Mouse (Mus musculus) limb, embryonic 13.5 days (tissue): Measurements from ENCODE around the gene Gpn2. TPM values are rescaled to one million over a fixed set of nuclear protein-coding genes. Genes with fewer than 3 reads are reported as not detected.

Experiments used
- ATAC-seq: fragments of 200-750 bp; cut with Nextera tagmentation; 2 replicates; pipeline ENCODE4 v1.8.0; 2017; ENCODE audit warnings: low read depth, moderate number of reproducible peaks, moderate TSS enrichment; ENCODE audit not compliant: low FRiP score
- H3K27ac ChIP-seq: fragments of 300-500 bp; sonication (generic); 2 replicates; pipeline ENCODE4 v1.5.1; 2015; ENCODE audit warnings: inconsistent platforms, mild to moderate bottlenecking, moderate library complexity
- H3K27me3 ChIP-seq: fragments of 300-500 bp; sonication (generic); 2 replicates; pipeline ENCODE4 v1.6.1; 2015; ENCODE audit warnings: mild to moderate bottlenecking, inconsistent platforms
- H3K36me3 ChIP-seq: fragments of 300-500 bp; sonication (generic); 2 replicates; pipeline ENCODE4 v1.6.1; 2015; ENCODE audit warnings: inconsistent platforms, mild to moderate bottlenecking, moderate library complexity
- H3K4me1 ChIP-seq: fragments of 300-500 bp; sonication (generic); 2 replicates; pipeline ENCODE4 v1.6.1; 2015; ENCODE audit warnings: inconsistent platforms
- H3K4me2 ChIP-seq: fragments of 300-500 bp; sonication (generic); replicated peaks from 2 replicates; pipeline ENCODE4 v1.6.1; 2015; ENCODE audit warnings: inconsistent platforms, mild to moderate bottlenecking, moderate library complexity
- H3K4me3 ChIP-seq: fragments of 300-500 bp; sonication (generic); 2 replicates; pipeline ENCODE4 v1.5.1; 2015; ENCODE audit warnings: moderate library complexity, mild to moderate bottlenecking, inconsistent platforms
- H3K9ac ChIP-seq: fragments of 300-500 bp; sonication (generic); 2 replicates; pipeline ENCODE4 v1.6.1; 2015; ENCODE audit warnings: mild to moderate bottlenecking, inconsistent platforms
- H3K9me3 ChIP-seq: fragments of 300-500 bp; sonication (generic); 2 replicates; pipeline ENCODE4 v1.6.1; 2016; ENCODE audit warnings: inconsistent platforms
- WGBS: fragments of 180-500 bp; shearing (Covaris S2); methylation state at CpG from one replicate; pipeline ENCODE4 v1.1.7; 2015; 5-methylcytosine and 5-hydroxymethylcytosine counted together
- polyA plus RNA-seq: library from polyadenylated mRNA; unstranded; fragments of >200 nt; fragmentation: Nextera tagmentation; extraction: Ambion mirVana; gene quantifications from 2 replicates; pipeline ENCODE4 v1.2.1, GENCODE M21; 2015

The Gpn2 gene
- polyA plus RNA-seq, 1 experiment from 2014 or later = 18.0 TPM

GRCm38 (mm10) chr4:133627039-133627438 lies 42.9 kb downstream of the Gpn2 start:
- Histone ChIP-seq H3K27ac (no peak overlapping the region), H3K9me3 (no peaks in the 10 kb centered on the region), H3K27me3 (no peaks in the 10 kb centered on the region), H3K9ac (no peak overlapping the region), H3K36me3 (peaks cover 45% of the 10 kb centered on the region), H3K4me1 (peaks cover 17% of the 10 kb centered on the region), H3K4me2 (no peak overlapping the region), H3K4me3 (no peak overlapping the region)
- WGBS = 94% methylated on average over 14 of the region's 14 CpGs
- ATAC-seq = no peak

DNA sequence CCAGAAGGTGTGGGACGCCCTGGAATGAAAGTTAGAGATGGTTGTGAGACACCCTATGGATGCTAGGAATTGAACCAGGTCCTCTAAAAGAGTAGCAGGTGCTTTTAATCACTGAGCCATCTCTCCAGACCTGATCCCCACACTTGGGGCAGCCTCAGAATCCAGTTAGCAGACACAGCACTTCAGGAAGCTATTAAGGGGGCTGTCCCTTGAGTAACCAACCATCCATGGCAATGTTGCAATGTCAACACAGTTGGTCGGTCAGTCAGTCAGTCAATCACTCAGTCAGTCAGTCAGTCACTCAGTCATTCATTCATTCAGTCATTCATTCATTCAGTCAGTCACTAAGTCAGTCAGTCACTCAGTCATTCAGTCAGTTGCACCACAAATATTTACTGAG lies 44.4 kb downstream of the Gpn2 start:
- WGBS = 80% methylated on average over 2 of the region's 2 CpGs
- Histone ChIP-seq H3K9me3 (no peaks in the 10 kb centered on the region), H3K9ac (no peak overlapping the region), H3K27ac (no peak overlapping the region), H3K36me3 (peaks cover 37% of the 10 kb centered on the region), H3K4me3 (no peak overlapping the region), H3K4me2 (no peak overlapping the region), H3K4me1 (peaks cover 23% of the 10 kb centered on the region), H3K27me3 (no peaks in the 10 kb centered on the region)
- ATAC-seq = no peak

DNA sequence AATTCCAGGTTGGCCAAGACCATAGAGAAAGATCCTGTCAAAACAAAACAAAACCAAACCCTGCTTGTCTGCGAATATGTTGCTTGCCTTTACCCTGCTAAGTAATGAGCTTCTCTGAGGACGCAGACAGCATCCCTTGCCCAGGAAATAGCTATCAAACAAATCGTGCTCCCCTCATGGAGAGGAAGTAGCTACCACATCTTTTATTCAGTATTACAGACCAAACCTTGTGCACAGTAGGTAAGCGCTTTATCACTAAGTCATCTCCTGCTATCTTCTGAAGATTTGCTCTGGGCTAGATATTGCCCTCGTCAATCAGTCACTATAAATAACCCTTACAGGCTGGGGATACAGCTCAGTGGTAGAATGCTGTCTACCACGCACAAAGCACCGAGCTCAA lies 45.0 kb downstream of the Gpn2 start:
- WGBS = 85% methylated on average over 7 of the region's 7 CpGs

GRCm38 (mm10) chr4:133630326-133630920 lies 46.3 kb downstream of the Gpn2 start:
- no peak overlapping the region for H3K27ac ChIP-seq
- no peaks in the 10 kb centered on the region for H3K27me3 ChIP-seq
- H3K4me3 ChIP-seq = no peak overlapping the region
- H3K4me1 ChIP-seq = peaks cover 27% of the 10 kb centered on the region
- H3K36me3 ChIP-seq = peaks cover 19% of the 10 kb centered on the region
- no peak for ATAC-seq
- H3K9me3 ChIP-seq = no peaks in the 10 kb centered on the region
- 90% methylated on average over 8 of the region's 8 CpGs for WGBS
- peak overlapping the region; percentile 25; the same call in 1 of the 2 replicates for H3K9ac ChIP-seq
- H3K4me2 ChIP-seq = no peak overlapping the region

More for the DNA sequence above, 45.0 kb downstream of the Gpn2 start:
- no peaks in the 10 kb centered on the region for H3K27me3 ChIP-seq
- no peak overlapping the region for H3K9ac ChIP-seq
- H3K36me3 ChIP-seq = peaks cover 31% of the 10 kb centered on the region
- H3K27ac ChIP-seq = no peak overlapping the region
- H3K4me1 ChIP-seq = peaks cover 27% of the 10 kb centered on the region
- no peaks in the 10 kb centered on the region for H3K9me3 ChIP-seq
- H3K4me3 ChIP-seq = no peak overlapping the region
- no peak for ATAC-seq
- H3K4me2 ChIP-seq = no peak overlapping the region

DNA sequence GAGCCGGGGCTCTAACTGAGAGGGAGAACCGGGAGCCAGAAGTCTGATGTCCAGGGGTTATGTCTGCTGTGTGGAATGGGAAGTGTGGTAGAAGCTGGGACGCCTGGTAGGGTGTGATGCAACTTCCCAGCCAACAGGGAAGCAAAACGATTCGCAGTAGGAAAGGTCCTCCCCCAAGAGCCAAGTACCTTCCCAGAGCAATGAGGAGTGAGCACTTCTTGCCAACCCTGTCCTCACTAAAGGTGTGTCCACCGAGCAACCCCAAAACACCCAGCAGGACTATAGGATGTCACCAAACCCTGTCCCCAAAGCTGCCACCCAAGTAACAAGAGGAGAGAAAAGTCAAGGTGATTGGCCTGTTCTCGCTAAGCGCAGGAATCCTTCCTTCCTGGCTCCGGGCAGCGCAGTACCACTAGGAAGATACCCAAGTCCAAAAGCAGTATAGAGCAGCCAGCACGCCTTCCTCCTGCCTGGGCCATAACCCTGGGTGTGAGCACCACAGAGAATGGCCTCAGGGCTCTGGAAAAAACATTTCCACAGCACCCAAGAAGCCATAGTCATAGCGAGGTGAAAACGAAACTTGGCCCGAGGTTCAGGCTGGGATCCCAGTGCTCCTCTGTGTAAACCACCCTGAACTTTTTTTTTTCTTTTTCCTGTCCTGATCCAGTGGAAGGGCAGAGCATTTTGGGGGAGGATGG lies 47.1 kb downstream of the Gpn2 start:
- 78% methylated on average over 14 of the region's 14 CpGs for WGBS
- 0 out of 2 replicates have a peak overlapping the region, but pooled peaks have one; percentile 25 for H3K9ac ChIP-seq
- peaks cover 27% of the 10 kb centered on the region for H3K4me1 ChIP-seq
- peaks cover 11% of the 10 kb centered on the region for H3K36me3 ChIP-seq
- no peak overlapping the region for H3K4me3 ChIP-seq
- H3K27ac ChIP-seq = no peak overlapping the region
- peak overlapping the region; percentile 90 for H3K4me2 ChIP-seq
- ATAC-seq = no peak
- H3K9me3 ChIP-seq = no peaks in the 10 kb centered on the region
- no peaks in the 10 kb centered on the region for H3K27me3 ChIP-seq

DNA sequence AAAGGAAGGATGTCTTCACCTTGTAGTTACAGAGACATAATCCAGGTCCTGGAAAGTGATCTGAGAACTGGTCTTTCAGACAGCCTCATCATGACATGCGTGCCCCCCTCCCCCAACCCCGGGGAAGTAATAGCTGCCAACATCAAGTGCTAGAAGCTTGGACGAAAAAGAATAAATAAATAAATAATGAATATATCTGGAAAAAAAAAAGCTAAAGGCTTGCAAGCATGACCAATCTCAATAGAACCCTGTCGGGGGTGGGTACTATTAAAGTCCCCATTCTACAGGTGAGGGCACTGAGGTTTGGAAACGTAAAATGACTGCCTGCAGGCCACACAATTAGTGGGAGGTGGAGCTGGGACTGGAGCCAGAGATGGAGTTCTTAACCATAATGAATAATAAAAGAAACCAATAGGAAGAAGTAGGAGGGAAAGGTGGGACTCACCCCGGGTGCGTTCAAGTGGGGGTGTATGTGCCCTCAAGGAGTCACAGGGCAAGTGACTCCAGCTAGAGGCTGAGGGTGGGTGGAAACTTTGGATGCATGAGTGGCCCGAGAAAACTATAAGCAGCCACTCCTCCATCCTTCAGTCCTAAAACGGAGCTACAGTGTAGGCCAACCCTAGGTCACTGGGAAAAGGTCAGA lies 47.7 kb downstream of the Gpn2 start:
- no peak for ATAC-seq
- H3K36me3 ChIP-seq = peaks cover 4% of the 10 kb centered on the region
- H3K4me1 ChIP-seq = peaks cover 27% of the 10 kb centered on the region
- no peaks in the 10 kb centered on the region for H3K9me3 ChIP-seq
- peak overlapping the region; percentile 17; the same call in 1 of the 2 replicates for H3K27ac ChIP-seq
- no peaks in the 10 kb centered on the region for H3K27me3 ChIP-seq
- H3K4me3 ChIP-seq = peak overlapping the region; percentile 83
- H3K4me2 ChIP-seq = peak overlapping the region; percentile 90
- H3K9ac ChIP-seq = peak overlapping the region; percentile 93
- 43% methylated on average over 9 of the region's 9 CpGs for WGBS

- Histone ChIP-seq H3K27me3 (no peaks in the 10 kb centered on the region), H3K9me3 (no peaks in the 10 kb centered on the region), H3K4me2 (peak overlapping the region; percentile 90), H3K9ac (peak overlapping the region; percentile 93), H3K36me3 (no peaks in the 10 kb centered on the region; the same call in 1 of the 2 replicates), H3K4me1 (peaks cover 27% of the 10 kb centered on the region), H3K27ac (peak overlapping the region; percentile 67; the same call in 1 of the 2 replicates), H3K4me3 (peak overlapping the region; percentile 83)
- peak; percentile 49 for ATAC-seq
- WGBS = 1% methylated on average over 56 of the region's 69 CpGs
Observed at GRCm38 (mm10) chr4:133632483-133633327, 48.5 kb downstream of the Gpn2 start.

DNA sequence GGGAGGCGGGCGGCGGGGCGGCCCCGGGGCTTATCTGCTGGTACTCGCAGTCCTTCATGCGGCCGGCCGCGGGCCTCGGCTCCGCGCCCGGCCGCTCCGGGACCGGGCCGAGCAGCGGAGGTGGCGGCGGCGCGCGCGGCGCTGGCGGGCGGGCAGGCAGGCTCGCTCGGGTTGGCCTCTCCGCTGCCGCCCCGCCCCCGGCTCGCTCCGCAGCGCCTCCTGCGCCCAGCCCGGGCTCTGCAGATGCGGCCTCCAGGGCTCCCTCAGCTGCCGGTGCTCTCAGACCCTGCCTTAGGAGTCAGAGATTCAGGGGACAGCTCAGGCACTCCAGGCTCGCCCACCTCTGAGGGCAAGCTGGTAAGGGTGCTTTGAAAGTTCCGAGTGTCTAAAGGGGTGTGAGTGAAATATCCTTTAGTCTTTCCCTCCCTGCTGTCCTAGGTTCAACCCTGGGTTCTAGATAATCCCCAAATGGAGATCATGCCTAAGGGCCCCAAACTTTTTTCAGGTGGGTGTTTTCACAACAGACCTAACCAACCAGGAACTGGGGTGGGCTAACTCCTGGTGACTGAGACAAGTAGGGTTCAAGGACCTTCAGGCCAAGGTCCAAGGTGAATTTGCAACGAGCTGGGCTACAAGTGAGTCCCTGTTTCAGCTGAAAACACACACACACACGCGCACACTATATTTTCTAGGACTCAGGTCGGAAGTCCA lies 49.3 kb downstream of the Gpn2 start:
- Histone ChIP-seq H3K27ac (peak overlapping the region; percentile 67; the same call in 1 of the 2 replicates), H3K4me2 (peak overlapping the region; percentile 90), H3K4me3 (peak overlapping the region; percentile 83), H3K36me3 (no peaks in the 10 kb centered on the region; the same call in 1 of the 2 replicates), H3K9me3 (no peaks in the 10 kb centered on the region), H3K4me1 (peaks cover 27% of the 10 kb centered on the region), H3K9ac (peak overlapping the region; percentile 93), H3K27me3 (no peaks in the 10 kb centered on the region)
- ATAC-seq = peak; percentile 89
- WGBS = 12% methylated on average over 28 of the region's 47 CpGs

DNA sequence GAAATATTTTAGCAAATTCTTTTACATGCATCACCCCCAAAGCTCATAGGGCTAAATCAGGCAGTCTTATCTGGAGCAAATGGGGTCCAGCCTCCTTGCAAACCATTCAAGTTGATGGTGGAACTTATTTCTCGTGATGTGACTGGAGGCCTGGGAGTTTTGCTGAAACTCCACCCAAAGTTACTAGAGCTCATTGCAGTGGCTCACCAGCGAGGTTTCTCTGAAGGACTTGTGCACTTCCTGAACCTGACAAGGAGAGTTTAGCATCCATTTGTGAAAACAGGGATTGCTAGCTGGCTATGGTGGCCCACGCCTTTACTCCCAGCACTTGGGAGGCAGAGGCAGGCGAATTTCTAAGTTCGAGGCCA lies 49.9 kb downstream of the Gpn2 start:
- Histone ChIP-seq H3K4me2 (no peak overlapping the region), H3K9me3 (no peaks in the 10 kb centered on the region), H3K36me3 (no peaks in the 10 kb centered on the region; the same call in 1 of the 2 replicates), H3K27me3 (no peaks in the 10 kb centered on the region), H3K9ac (peak overlapping the region; percentile 93; the same call in 1 of the 2 replicates), H3K4me3 (no peak overlapping the region), H3K4me1 (peaks cover 27% of the 10 kb centered on the region), H3K27ac (no peak overlapping the region)
- 77% methylated on average over 5 of the region's 5 CpGs for WGBS
- ATAC-seq = no peak
